ENCODE assay signal across 9 mouse cellular contexts in genomic region chr14:79549343-79549742, GRCm38 (mm10). TPM values are rescaled to one million over a fixed set of nuclear protein-coding genes. Genes with fewer than 3 reads are reported as not detected.
DNase-seq lines count a peak whose midpoint lies in the region; ATAC-seq and TF ChIP-seq lines count a peak whose summit lies in the region.
"Had no signal": no experiment of that assay in that cellular context is flagged by ENCODE, and none has a peak within 500 bp of the region (broad histone marks: within the 10 kb centered on the region; RNA-seq: fewer than 3 reads in every experiment).

No protein-coding gene starts in this region.

- peak overlapping the region; percentile 41 for H3K4me2 ChIP-seq in lung, embryonic 16.5 days (ENCODE audit: low read depth, low read length)
- H3K4me2 ChIP-seq: neural tube, embryonic 13.5 days had no signal

- 20% methylated on average over 7 of the region's 7 CpGs for WGBS in lung, embryonic 16.5 days
- 79% methylated on average over 7 of the region's 7 CpGs for WGBS in thymus, adult 2 months

- peak; percentile 52 for DNase-seq in gastrocnemius, adult 18-20 months (ENCODE audit: low spot score)
- DNase-seq in gastrocnemius, adult 8-10 months (ENCODE audit: low spot score in 2 of 2), result no peak
- DNase-seq in NIH3T3 (ENCODE audit: low read depth), result peak; percentile 85
- DNase-seq in heart, postnatal 10 days, result peak; percentile 58 to 59
- DNase-seq in spleen, postnatal 10 days (ENCODE audit: low spot score in 2 of 2), result no peak
- no peak for DNase-seq in thymus, adult 2 months
- no peak for DNase-seq in right cerebral cortex, postnatal 25 days

- H3K4me1 ChIP-seq in lung, embryonic 16.5 days (replicated peaks; ENCODE audit: control insufficient read depth, insufficient read depth, low read length), result peaks cover 8% of the 10 kb centered on the region
- H3K4me1 ChIP-seq in thymus, adult 2 months (replicated peaks; ENCODE audit: control insufficient read depth, insufficient read depth, low read length), result peaks cover 13% of the 10 kb centered on the region
- H3K4me1 ChIP-seq: neural tube, embryonic 13.5 days had no signal

- H3K27ac ChIP-seq in lung, embryonic 16.5 days (ENCODE audit: low read length), result peak overlapping the region; percentile 91
- H3K27ac ChIP-seq in thymus, adult 2 months (ENCODE audit: control insufficient read depth, insufficient read depth, low read length), result no peak overlapping the region
- H3K27ac ChIP-seq: neural tube, embryonic 13.5 days had no signal

- no peak for TF ChIP-seq CTCF in thymus, adult 2 months (IDR thresholded peaks at IDR 0.05; ENCODE audit: borderline replicate concordance, control insufficient read depth, extremely low read depth, insufficient read depth, low read length, poor library complexity)

- no peak overlapping the region for H3K4me3 ChIP-seq in lung, embryonic 16.5 days (ENCODE audit: low read length)
- no peak overlapping the region for H3K4me3 ChIP-seq in thymus, adult 2 months (ENCODE audit: control insufficient read depth, insufficient read depth, low read length)
- H3K4me3 ChIP-seq: neural tube, embryonic 13.5 days had no signal

- peak; percentile 94 for ATAC-seq in lung, embryonic 16.5 days (ENCODE audit: low read depth)

- H3K9me3 ChIP-seq in lung, embryonic 16.5 days (ENCODE audit: control insufficient read depth, low read length), result no peaks in the 10 kb centered on the region

- no peaks in the 10 kb centered on the region for H3K27me3 ChIP-seq in lung, embryonic 16.5 days (ENCODE audit: control insufficient read depth, insufficient read depth, low read depth, low read length)
- H3K27me3 ChIP-seq in thymus, adult 2 months (ENCODE audit: control insufficient read depth, insufficient read depth, low read length), result no peaks in the 10 kb centered on the region
- H3K27me3 ChIP-seq: neural tube, embryonic 13.5 days had no signal

- intact Hi-C loops in heart, postnatal 10 days (cut with DNase I), result no loop called here

- H3K36me3 ChIP-seq in lung, embryonic 16.5 days (ENCODE audit: control insufficient read depth, insufficient read depth, low read length), result 0 out of 2 replicates have a peak, but pooled peaks cover 5% of the 10 kb centered on the region
- H3K36me3 ChIP-seq in thymus, adult 2 months (ENCODE audit: control insufficient read depth, insufficient read depth, low read length), result peaks cover 13% of the 10 kb centered on the region; the same call in 1 of the 2 replicates
- H3K36me3 ChIP-seq: neural tube, embryonic 13.5 days had no signal

- H3K9ac ChIP-seq in lung, embryonic 16.5 days (ENCODE audit: low read length), result no peak overlapping the region
- H3K9ac ChIP-seq: neural tube, embryonic 13.5 days had no signal

- TF ChIP-seq POLR2A in thymus, adult 2 months (IDR thresholded peaks at IDR 0.05; ENCODE audit: control insufficient read depth, extremely low read depth, insufficient read depth, low read length, poor library complexity), result no peak

RNA-seq across cellular contexts. Expression of gene Sugt1, which starts 38.1 kb away (rescaled TPM):
- total RNA-seq in gastrocnemius, adult 18-20 months (2021), result 100 to 1,000 TPM; 108 to 112 TPM
- total RNA-seq in gastrocnemius, adult 8-10 months (2022), result 100 to 1,000 TPM in 2 of 4 experiments, 10 to 100 TPM in 2; 89.1 to 121 (median 109) TPM
- total RNA-seq in heart, postnatal 10 days (2021), result 10 to 100 TPM; 83.3 to 89.9 TPM
- 122 and 124 TPM in 2 replicates for polyA plus RNA-seq in lung, embryonic 16.5 days (2015; fragmentation: Nextera tagmentation; extraction: Ambion mirVana)
- polyA plus RNA-seq in thymus, adult 2 months (2012; rRNA removed), result 6.2 and 10.2 TPM in 2 replicates

Comparison
In these comparisons a context has a peak if more than half of its experiments do, and no peak if none do; other contexts are left out.
1. DNase-seq: peak in gastrocnemius, adult 18-20 months (single experiment), NIH3T3 (single experiment) and heart, postnatal 10 days (2 of 2); none in gastrocnemius, adult 8-10 months (0 of 2), spleen, postnatal 10 days (0 of 2), thymus, adult 2 months (single experiment) and right cerebral cortex, postnatal 25 days (single experiment).